Mouse (Mus musculus) thymus, adult 2 months (tissue): Measurements from ENCODE around the gene Wdr11. TPM values are rescaled to one million over a fixed set of nuclear protein-coding genes. Genes with fewer than 3 reads are reported as not detected.

Experiments used
- DNase-seq: peaks from one replicate; pipeline ENCODE4 v3.0.0; 2021
- H3K27ac ChIP-seq: fragments of 200-500 bp; 2 replicates; pipeline ENCODE4 v1.5.1; 2012; ENCODE audit warnings: low read length, control low read depth; ENCODE audit not compliant: control insufficient read depth, insufficient read depth
- H3K27me3 ChIP-seq: fragments of 200-500 bp; 2 replicates; pipeline ENCODE4 v1.6.1; 2012; ENCODE audit warnings: mild to moderate bottlenecking, low read length, moderate library complexity, mixed read lengths; ENCODE audit not compliant: control insufficient read depth, insufficient read depth
- H3K36me3 ChIP-seq: fragments of 200-500 bp; 2 replicates; pipeline ENCODE4 v1.6.1; 2012; ENCODE audit warnings: mild to moderate bottlenecking, low read length, moderate library complexity; ENCODE audit not compliant: control insufficient read depth, insufficient read depth
- H3K4me1 ChIP-seq: fragments of 200-500 bp; replicated peaks from 2 replicates; pipeline ENCODE4 v1.6.1; 2012; ENCODE audit warnings: low read length; ENCODE audit not compliant: control insufficient read depth, insufficient read depth
- H3K4me3 ChIP-seq: fragments of 200-500 bp; 2 replicates; pipeline ENCODE4 v1.5.1; 2012; ENCODE audit warnings: mild to moderate bottlenecking, low read length, control low read depth, moderate library complexity; ENCODE audit not compliant: control insufficient read depth, insufficient read depth
- CTCF ChIP-seq: fragments of 200-500 bp; IDR thresholded peaks from 2 replicates; pipeline ENCODE4 v1.5.1; 2012; ENCODE audit warnings: mild to moderate bottlenecking, control low read depth, low read length, moderate library complexity, borderline replicate concordance; ENCODE audit not compliant: control insufficient read depth, poor library complexity, insufficient read depth; ENCODE audit errors: extremely low read depth
- POLR2A ChIP-seq: fragments of 200-500 bp; IDR thresholded peaks from 2 replicates; pipeline ENCODE4 v1.6.1; 2012; ENCODE audit warnings: mild to moderate bottlenecking, low read length, control low read depth, moderate library complexity; ENCODE audit not compliant: control insufficient read depth, poor library complexity, insufficient read depth; ENCODE audit errors: extremely low read depth
- WGBS: fragments of 180-500 bp; shearing (Covaris S2); methylation state at CpG from one replicate; pipeline ENCODE4 v1.1.7; 2018; 5-methylcytosine and 5-hydroxymethylcytosine counted together
- polyA plus RNA-seq: library from polyadenylated mRNA; depleted of rRNA; stranded (reverse); fragments of >200 nt; gene quantifications from 2 replicates; pipeline ENCODE4 v1.2.3, GENCODE M21; 2012

Gene Wdr11
- polyA plus RNA-seq, 1 experiment, result 20.4 TPM

DNA sequence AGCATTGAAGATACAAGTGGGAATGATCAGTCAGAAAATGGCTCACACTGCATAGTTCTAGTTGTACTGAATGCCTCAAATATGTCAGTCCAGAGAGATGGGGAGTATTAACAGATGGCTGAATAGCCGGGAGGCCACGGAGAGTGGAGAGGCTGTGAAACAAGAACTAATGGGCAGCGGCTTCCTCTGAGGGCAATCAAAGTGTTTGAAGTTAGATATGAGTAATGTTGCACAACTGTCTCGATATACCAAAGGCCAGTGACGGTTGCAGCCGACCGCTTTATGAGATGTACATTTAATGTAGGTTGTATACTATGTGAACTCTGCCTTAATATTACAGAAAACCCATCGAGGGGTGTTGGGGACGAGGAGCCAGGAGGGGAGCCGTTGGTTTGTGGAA, 78.6 kb downstream of the Wdr11 start:
- DNase-seq, result no peak
- Histone ChIP-seq H3K4me1 (no peaks in the 10 kb centered on the region), H3K36me3 (no peaks in the 10 kb centered on the region), H3K27ac (no peak overlapping the region), H3K27me3 (no peaks in the 10 kb centered on the region), H3K4me3 (no peak overlapping the region)
- TF ChIP-seq POLR2A (no peak), CTCF (no peak)
- WGBS, result 86% methylated on average over 10 of the region's 10 CpGs

DNA sequence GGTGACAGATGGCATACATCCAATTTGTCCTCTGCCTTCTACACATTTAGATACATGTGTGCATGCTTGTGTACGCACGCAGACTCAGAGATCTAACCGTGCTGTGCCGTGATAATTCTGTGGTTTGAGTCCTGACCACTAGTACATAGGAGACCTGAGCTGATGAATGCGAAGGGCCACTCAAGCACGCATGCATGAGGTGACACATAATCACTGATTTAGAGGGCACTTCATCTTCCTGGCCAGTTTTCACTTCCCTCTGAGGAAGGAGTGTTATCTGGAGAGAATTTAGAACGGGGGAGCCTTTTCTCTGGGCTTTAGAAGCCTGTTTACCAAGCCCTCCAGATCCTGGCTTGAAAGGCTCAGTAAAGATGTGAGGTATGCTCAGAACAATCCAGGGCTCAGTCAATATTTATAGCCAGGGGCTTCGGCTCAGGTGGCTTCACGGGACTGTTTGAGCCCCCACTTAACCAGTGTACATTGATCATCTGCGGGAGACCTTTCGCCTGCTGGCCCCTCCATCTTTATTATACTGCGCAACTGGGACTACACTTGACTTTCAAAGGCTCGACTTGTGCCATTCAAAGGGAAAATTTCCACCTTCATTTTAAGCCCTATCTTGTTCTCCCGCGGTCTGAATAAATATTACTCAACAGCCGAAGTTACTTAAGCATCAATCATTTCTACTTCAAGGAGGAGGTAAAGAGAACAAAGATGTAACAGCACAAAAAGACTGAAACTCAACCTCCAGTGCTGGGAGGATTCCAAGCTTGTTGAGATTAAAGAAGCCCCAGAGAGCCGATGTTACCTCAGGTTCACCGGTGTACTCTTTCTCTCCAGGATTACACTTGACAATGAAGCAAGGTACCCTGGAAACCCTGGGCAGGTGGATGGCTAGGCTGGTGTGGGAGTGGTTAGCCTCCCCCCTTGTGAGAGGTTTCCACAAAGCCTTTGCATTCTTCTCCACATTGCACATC, 80.3 kb downstream of the Wdr11 start:
- no peaks in the 10 kb centered on the region for H3K27me3 ChIP-seq
- no peak for DNase-seq
- no peak overlapping the region for H3K27ac ChIP-seq
- H3K4me3 ChIP-seq, result no peak overlapping the region
- no peaks in the 10 kb centered on the region for H3K36me3 ChIP-seq
- 87% methylated on average over 18 of the region's 18 CpGs for WGBS
- H3K4me1 ChIP-seq, result no peaks in the 10 kb centered on the region
- no peak for TF ChIP-seq CTCF
- TF ChIP-seq POLR2A, result no peak

DNA sequence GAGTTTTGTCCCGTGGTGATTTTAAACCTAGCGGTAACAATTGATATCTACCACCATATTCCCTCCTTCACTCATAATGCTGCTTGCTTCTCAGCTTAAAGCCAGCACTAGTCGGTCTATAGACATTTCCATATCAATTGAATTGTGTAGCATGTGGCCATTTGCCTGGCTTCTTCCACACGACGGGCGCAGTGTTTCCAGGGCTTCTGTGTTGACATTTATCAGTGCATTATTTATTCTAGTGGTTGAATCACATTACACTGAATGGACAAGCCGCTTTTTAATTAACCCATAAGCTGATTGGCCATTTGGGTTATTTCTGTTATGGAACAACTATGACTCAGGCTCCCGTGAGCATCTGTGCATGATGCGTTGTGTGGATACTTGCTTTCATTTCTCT, 82.1 kb downstream of the Wdr11 start:
- no peak for DNase-seq
- Histone ChIP-seq H3K27me3 (no peaks in the 10 kb centered on the region), H3K4me3 (no peak overlapping the region), H3K36me3 (no peaks in the 10 kb centered on the region), H3K4me1 (no peaks in the 10 kb centered on the region), H3K27ac (no peak overlapping the region)
- 94% methylated on average over 9 of the region's 9 CpGs for WGBS
- TF ChIP-seq CTCF (no peak), POLR2A (no peak)

DNA sequence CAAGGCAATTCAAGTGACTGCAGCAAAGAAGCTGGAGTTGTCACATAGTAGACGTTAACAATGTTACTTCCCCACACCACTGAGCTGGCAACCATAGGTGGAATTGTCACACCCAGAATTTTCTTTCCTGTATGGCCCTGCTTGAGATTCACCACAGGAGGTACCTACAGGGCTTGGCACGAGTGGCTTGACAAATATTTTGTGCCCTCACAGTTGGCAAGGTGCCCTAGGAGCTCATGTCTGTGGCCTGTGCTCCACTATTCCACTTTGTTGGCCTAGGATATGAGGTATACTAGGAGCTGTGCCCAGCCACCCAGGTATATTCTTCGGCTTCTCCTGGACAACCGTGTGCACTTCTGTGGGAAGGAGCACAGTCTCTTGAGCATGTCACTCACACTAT, 82.9 kb downstream of the Wdr11 start:
- Histone ChIP-seq H3K4me1 (no peaks in the 10 kb centered on the region), H3K36me3 (no peaks in the 10 kb centered on the region), H3K4me3 (no peak overlapping the region), H3K27me3 (no peaks in the 10 kb centered on the region), H3K27ac (no peak overlapping the region)
- DNase-seq, result no peak
- 71% methylated on average over 4 of the region's 4 CpGs for WGBS
- TF ChIP-seq POLR2A (no peak), CTCF (no peak)

DNA sequence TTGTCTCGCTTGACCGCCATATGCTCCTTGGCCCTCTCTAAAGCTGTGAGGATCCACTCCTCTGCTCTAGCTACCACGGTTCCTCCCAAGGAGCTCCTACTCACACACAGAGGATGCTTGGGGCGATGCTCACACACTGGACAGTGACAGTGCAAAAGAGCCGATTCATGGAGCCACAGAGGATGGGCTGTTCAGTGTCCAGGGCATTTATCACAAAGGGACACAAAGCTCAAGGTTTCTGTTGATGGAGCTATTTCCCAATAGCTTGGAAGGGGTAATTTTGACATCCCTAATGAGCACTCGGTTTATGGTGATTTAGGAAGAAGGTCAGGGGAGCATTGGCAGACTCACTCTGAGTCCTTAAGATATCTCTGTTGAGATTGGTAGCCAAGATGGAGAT, 84.2 kb downstream of the Wdr11 start:
- Histone ChIP-seq H3K4me3 (no peak overlapping the region), H3K36me3 (no peaks in the 10 kb centered on the region), H3K27me3 (no peaks in the 10 kb centered on the region), H3K27ac (no peak overlapping the region), H3K4me1 (no peaks in the 10 kb centered on the region)
- DNase-seq, result no peak
- WGBS, result 94% methylated on average over 6 of the region's 6 CpGs
- no peak for TF ChIP-seq POLR2A
- TF ChIP-seq CTCF, result no peak

DNA sequence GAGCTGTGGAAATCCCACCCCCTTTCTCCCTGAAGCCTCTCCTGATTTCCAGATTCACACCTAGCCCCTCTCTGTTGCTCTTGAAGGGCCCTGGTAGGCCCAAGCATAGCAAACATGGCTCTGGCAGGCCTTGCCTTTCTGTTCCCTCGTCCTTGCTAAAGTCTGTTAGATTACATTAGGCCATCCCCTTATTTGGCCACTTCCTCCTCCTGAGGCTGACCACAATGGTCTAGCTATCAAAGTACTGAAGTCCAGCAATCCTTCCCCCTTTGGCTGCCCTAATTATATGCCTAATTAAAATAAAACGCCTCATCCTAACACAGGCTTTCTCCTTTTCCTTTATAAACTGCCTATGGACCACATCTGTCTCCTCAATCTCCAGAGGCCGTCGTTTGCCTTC, 85.5 kb downstream of the Wdr11 start:
- DNase-seq, result no peak
- Histone ChIP-seq H3K4me3 (no peak overlapping the region), H3K27me3 (no peaks in the 10 kb centered on the region), H3K4me1 (no peaks in the 10 kb centered on the region), H3K27ac (no peak overlapping the region), H3K36me3 (no peaks in the 10 kb centered on the region)
- TF ChIP-seq POLR2A, result no peak
- no peak for TF ChIP-seq CTCF
- 79% methylated on average over 4 of the region's 4 CpGs for WGBS

DNA sequence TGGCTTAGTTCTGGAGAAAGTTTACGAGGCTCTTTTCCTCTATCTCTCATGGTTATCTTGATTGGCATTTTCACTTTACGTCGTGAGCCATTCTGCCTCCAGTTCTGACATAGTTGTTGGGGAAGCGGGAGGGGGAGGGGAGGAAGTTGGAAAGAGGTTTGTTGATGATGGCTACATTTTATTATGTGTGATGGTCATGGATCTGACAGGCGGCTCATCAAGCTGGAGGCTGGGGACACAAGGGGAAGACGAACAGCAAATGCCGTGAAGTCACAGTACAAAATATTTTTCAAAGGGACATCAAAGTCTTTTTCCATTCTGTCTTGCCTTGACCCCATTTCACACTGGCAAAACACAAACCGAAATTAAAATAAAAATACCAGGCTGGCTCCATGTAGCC, 86.8 kb downstream of the Wdr11 start:
- Histone ChIP-seq H3K36me3 (no peaks in the 10 kb centered on the region), H3K4me1 (no peaks in the 10 kb centered on the region), H3K27ac (no peak overlapping the region), H3K4me3 (no peak overlapping the region), H3K27me3 (no peaks in the 10 kb centered on the region)
- DNase-seq, result no peak
- TF ChIP-seq CTCF, result no peak
- no peak for TF ChIP-seq POLR2A
- WGBS, result 85% methylated on average over 8 of the region's 8 CpGs
